Mouse (Mus musculus) MEL (cell line): ENCODE measurements around the gene Psmb11. TPM values are rescaled to one million over a fixed set of nuclear protein-coding genes. Genes with fewer than 3 reads are reported as not detected.
A peak's percentile ranks its signal among the peaks of the same experiment; 100 is the strongest.

Source experiments
- DNase-seq: peaks from one replicate; pipeline ENCODE4 v3.0.0; 2011; ENCODE audit warnings: low read depth, low spot score
- H3K27ac ChIP-seq: 2 replicates; pipeline ENCODE4 v1.5.1; 2012; ENCODE audit warnings: low read depth, mild to moderate bottlenecking, control low read depth, low read length, moderate library complexity; ENCODE audit not compliant: control insufficient read depth
- H3K27me3 ChIP-seq, 2 experiments: fragments of 150-350 bp in 1 of 2; sonication (generic) in 1 of 2; 2 replicates each; pipeline ENCODE4 v1.6.1; 2012; ENCODE audit warnings: low read length in 2 of 2, mild to moderate bottlenecking in 2 of 2, improper control_type of control experiment in 1 of 2, moderate library complexity in 1 of 2; ENCODE audit not compliant: insufficient read depth in 2 of 2, control insufficient read depth in 1 of 2
- H3K36me3 ChIP-seq, 2 experiments: 2 replicates each; pipeline ENCODE4 v1.6.1; 2012 to 2014; ENCODE audit warnings: low read length in 2 of 2, improper control_type of control experiment in 1 of 2, inconsistent platforms in 1 of 2, mild to moderate bottlenecking in 1 of 2; ENCODE audit not compliant: insufficient read depth in 2 of 2, control insufficient read depth in 1 of 2
- H3K4me1 ChIP-seq, 2 experiments: fragments of 150-350 bp in 1 of 2; sonication (generic) in 1 of 2; 2 replicates each; pipeline ENCODE4 v1.6.1; 2012; ENCODE audit warnings: low read length in 2 of 2, improper control_type of control experiment in 1 of 2, mild to moderate bottlenecking in 1 of 2; ENCODE audit not compliant: insufficient read depth in 2 of 2, control insufficient read depth in 1 of 2
- H3K4me3 ChIP-seq, 2 experiments: fragments of 150-350 bp in 1 of 2; sonication (generic) in 1 of 2; 2 replicates each; pipeline ENCODE4 v1.5.1; 2012; ENCODE audit warnings: low read depth in 2 of 2, low read length in 2 of 2, mild to moderate bottlenecking in 2 of 2, moderate library complexity in 2 of 2, control low read depth in 1 of 2, improper control_type of control experiment in 1 of 2; ENCODE audit not compliant: control insufficient read depth in 1 of 2, insufficient read depth in 1 of 2
- H3K79me2 ChIP-seq: 2 replicates; pipeline ENCODE4 v1.6.1; 2012; ENCODE audit warnings: mild to moderate bottlenecking, low read length, moderate library complexity; ENCODE audit not compliant: control insufficient read depth, poor library complexity, insufficient read depth
- H3K9ac ChIP-seq: 2 replicates; pipeline ENCODE4 v1.6.1; 2012; ENCODE audit warnings: low read depth, mild to moderate bottlenecking, control low read depth, low read length, moderate library complexity; ENCODE audit not compliant: control insufficient read depth, poor library complexity, severe bottlenecking
- H3K9me3 ChIP-seq: fragments of 150-350 bp; sonication (generic); replicated peaks from 2 replicates; pipeline ENCODE4 v1.6.1; 2012; ENCODE audit warnings: mild to moderate bottlenecking, low read length, improper control_type of control experiment, moderate library complexity; ENCODE audit not compliant: insufficient read depth
- BHLHE40 ChIP-seq: IDR thresholded peaks from 2 replicates; pipeline ENCODE4 v1.6.1; 2012; ENCODE audit warnings: low read depth, mild to moderate bottlenecking, inconsistent platforms, low read length, improper control_type of control experiment, borderline replicate concordance
- CHD1 ChIP-seq: IDR thresholded peaks from 2 replicates; pipeline ENCODE4 v1.6.1; 2012; ENCODE audit warnings: low read depth, mild to moderate bottlenecking, inconsistent platforms, low read length, improper control_type of control experiment
- CHD2 ChIP-seq: IDR thresholded peaks from 2 replicates; pipeline ENCODE4 v1.6.1; 2011; ENCODE audit warnings: low read length, improper control_type of control experiment
- CTCF ChIP-seq, 3 experiments: IDR thresholded peaks in 2 of 3; conservative IDR thresholded peaks in 1 of 3; 2 replicates each; pipeline ENCODE4 v1.5.1; 2011 to 2012; ENCODE audit warnings: low read length in 3 of 3, low read depth in 2 of 3, mild to moderate bottlenecking in 2 of 3, improper control_type of control experiment in 1 of 3, inconsistent platforms in 1 of 3, mixed read lengths in 1 of 3, moderate library complexity in 1 of 3; ENCODE audit not compliant: control insufficient read depth in 1 of 3, insufficient read depth in 1 of 3, poor library complexity in 1 of 3, severe bottlenecking in 1 of 3
- ELF1 ChIP-seq: IDR thresholded peaks from 2 replicates; pipeline ENCODE4 v1.6.1; 2014; ENCODE audit warnings: low read depth, mild to moderate bottlenecking, inconsistent platforms, low read length, improper control_type of control experiment, moderate library complexity
- EP300 ChIP-seq, 2 experiments: IDR thresholded peaks; 2 replicates each; pipeline ENCODE4 v1.6.1; 2011; ENCODE audit warnings: improper control_type of control experiment in 2 of 2, low read length in 2 of 2, low read depth in 1 of 2, mild to moderate bottlenecking in 1 of 2
- ETS1 ChIP-seq: IDR thresholded peaks from 2 replicates; pipeline ENCODE4 v1.6.1; 2012; ENCODE audit warnings: low read depth, mild to moderate bottlenecking, inconsistent platforms, low read length, improper control_type of control experiment, moderate library complexity
- GABPA ChIP-seq: IDR thresholded peaks from 2 replicates; pipeline ENCODE4 v1.6.1; 2012; ENCODE audit warnings: low read depth, mild to moderate bottlenecking, inconsistent platforms, low read length, improper control_type of control experiment, moderate library complexity
- HCFC1 ChIP-seq: IDR thresholded peaks from 2 replicates; pipeline ENCODE4 v1.6.1; 2012; ENCODE audit warnings: low read depth, mild to moderate bottlenecking, inconsistent platforms, low read length, improper control_type of control experiment, moderate library complexity
- JUND ChIP-seq: IDR thresholded peaks from 2 replicates; pipeline ENCODE4 v1.6.1; 2011; ENCODE audit warnings: low read depth, mild to moderate bottlenecking, improper control_type of control experiment, low read length
- MAFK ChIP-seq: IDR thresholded peaks from 2 replicates; pipeline ENCODE4 v1.6.1; 2011; ENCODE audit warnings: low read depth, mild to moderate bottlenecking, low read length, improper control_type of control experiment, borderline replicate concordance
- MAX ChIP-seq: IDR thresholded peaks from 2 replicates; pipeline ENCODE4 v1.6.1; 2011; ENCODE audit warnings: low read length, improper control_type of control experiment
- MYB ChIP-seq: IDR thresholded peaks from 2 replicates; pipeline ENCODE4 v1.6.1; 2011; ENCODE audit warnings: mild to moderate bottlenecking, low read depth, low read length, improper control_type of control experiment
- NELFE ChIP-seq: IDR thresholded peaks from 2 replicates; pipeline ENCODE4 v1.6.1; 2011; ENCODE audit warnings: low read depth, low read length, improper control_type of control experiment
- RAD21 ChIP-seq: IDR thresholded peaks from 2 replicates; pipeline ENCODE4 v1.6.1; 2011; ENCODE audit warnings: mild to moderate bottlenecking, low read depth, low read length, improper control_type of control experiment
- RCOR1 ChIP-seq: IDR thresholded peaks from 2 replicates; pipeline ENCODE4 v1.6.1; 2012; ENCODE audit warnings: low read depth, mild to moderate bottlenecking, inconsistent platforms, low read length, improper control_type of control experiment
- SIN3A ChIP-seq: IDR thresholded peaks from 2 replicates; pipeline ENCODE4 v1.6.1; 2012; ENCODE audit warnings: low read length, improper control_type of control experiment, inconsistent platforms
- SMC3 ChIP-seq: IDR thresholded peaks from 2 replicates; pipeline ENCODE4 v1.6.1; 2011; ENCODE audit warnings: low read depth, low read length, improper control_type of control experiment
- TAL1 ChIP-seq: IDR thresholded peaks from 2 replicates; pipeline ENCODE4 v1.6.1; 2012; ENCODE audit warnings: mild to moderate bottlenecking, inconsistent platforms, low read length, moderate library complexity, mixed read lengths
- TBP ChIP-seq: IDR thresholded peaks from 2 replicates; pipeline ENCODE4 v1.8.0; 2011; ENCODE audit warnings: low read depth, low read length, improper control_type of control experiment
- USF2 ChIP-seq, 2 experiments: IDR thresholded peaks; 2 replicates each; pipeline ENCODE4 v1.6.1; 2011 to 2012; ENCODE audit warnings: improper control_type of control experiment in 2 of 2, low read length in 2 of 2, borderline replicate concordance in 1 of 2, inconsistent platforms in 1 of 2, low read depth in 1 of 2, mild to moderate bottlenecking in 1 of 2; ENCODE audit not compliant: insufficient read depth in 1 of 2
- ZC3H11A ChIP-seq: IDR thresholded peaks from 2 replicates; pipeline ENCODE4 v1.6.1; 2012; ENCODE audit warnings: low read depth, mild to moderate bottlenecking, inconsistent platforms, low read length, improper control_type of control experiment
- ZKSCAN1 ChIP-seq: IDR thresholded peaks from 2 replicates; pipeline ENCODE4 v1.6.1; 2012; ENCODE audit warnings: low read depth, mild to moderate bottlenecking, inconsistent platforms, low read length, improper control_type of control experiment, moderate library complexity
- ZNF384 ChIP-seq: IDR thresholded peaks from 2 replicates; pipeline ENCODE4 v1.6.1; 2012; ENCODE audit warnings: low read depth, mild to moderate bottlenecking, inconsistent platforms, low read length, improper control_type of control experiment
- polyA plus RNA-seq, 2 experiments: library from polyadenylated mRNA; stranded (reverse) in 1 of 2; unstranded in 1 of 2; fragments of >175 nt in 1 of 2; fragments of >200 nt in 1 of 2; gene quantifications; 2 replicates each; pipeline versions ENCODE4 v1.2.1 to v1.2.4; 2012; ENCODE audit warnings: low replicate concordance in 2 of 2, low read depth in 1 of 2; ENCODE audit not compliant: insufficient read length in 2 of 2, insufficient read depth in 1 of 2, missing spikeins in 1 of 2
- total RNA-seq: library from RNA; depleted of rRNA; stranded (reverse); fragments of 300-350 nt; gene quantifications from 2 replicates; pipeline ENCODE4 v1.2.3, GENCODE M21; 2012

The Psmb11 gene
- total and polyA plus RNA-seq, 3 experiments, result 0.06 TPM; not detected in 2

DNA sequence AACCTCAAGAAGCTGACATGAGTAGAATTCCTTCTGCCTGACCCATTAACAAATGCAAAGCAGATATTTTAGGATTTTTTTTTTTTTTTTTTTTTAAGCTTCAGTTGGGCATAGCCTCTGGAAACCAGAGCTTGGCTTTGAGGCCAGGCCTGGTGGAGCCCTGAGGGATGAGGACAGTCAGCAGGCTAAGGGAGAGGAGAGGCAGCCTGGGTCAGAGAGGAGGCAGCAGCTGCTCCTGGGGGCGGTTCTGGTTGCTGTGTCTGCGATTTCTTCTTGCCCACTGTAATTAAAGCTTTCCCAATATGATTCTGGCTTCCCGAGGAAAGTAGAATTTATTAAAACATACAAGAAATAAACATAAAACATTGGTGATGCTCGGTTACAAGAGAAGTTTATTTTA lies 12.0 kb upstream of the Psmb11 start:
- H3K36me3 ChIP-seq, result peaks cover 3 to 6% of the 10 kb centered on the region in 2 experiments; a peak in 3 of 4 replicates
- peaks cover 0 to 8% of the 10 kb centered on the region in 2 experiments; a peak in 2 of 4 replicates for H3K4me1 ChIP-seq
- TF ChIP-seq CHD1 (no peak), CTCF (IDR thresholded peaks at IDR 0.05 in 2 of 3, conservative IDR thresholded peaks at IDR 0.05 in 1 of 3; ENCODE audit: control insufficient read depth in 1 of 3, insufficient read depth in 1 of 3, low read depth in 2 of 3, low read length in 3 of 3, poor library complexity in 1 of 3, severe bottlenecking in 1 of 3) (no peak), ETS1 (no peak)
- no peaks in the 10 kb centered on the region for H3K27me3 ChIP-seq
- H3K79me2 ChIP-seq, result peaks cover 2% of the 10 kb centered on the region; the same call in 1 of the 2 replicates
- H3K27ac ChIP-seq, result no peak overlapping the region
- no peak overlapping the region for H3K4me3 ChIP-seq
- no peaks in the 10 kb centered on the region for H3K9me3 ChIP-seq
- DNase-seq, result no peak
- no peak overlapping the region for H3K9ac ChIP-seq

DNA sequence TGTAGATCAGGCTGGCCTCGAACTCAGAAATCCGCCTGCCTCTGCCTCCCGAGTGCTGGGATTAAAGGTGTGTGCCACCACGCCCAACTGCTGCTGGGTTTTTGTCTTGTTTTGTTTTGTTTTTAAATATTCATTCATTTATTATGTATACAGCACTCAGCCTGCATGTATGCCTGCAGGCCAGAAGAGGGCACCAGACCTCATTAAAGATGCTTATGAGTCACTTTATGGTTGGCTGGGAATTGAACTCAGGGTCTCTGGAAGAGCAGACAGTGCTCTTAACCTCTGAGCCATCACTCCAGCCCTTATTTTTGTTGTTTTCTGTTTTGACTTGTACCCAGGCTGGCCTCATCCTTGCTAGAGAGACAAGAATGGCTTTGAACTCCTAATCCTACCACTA lies 11.3 kb upstream of the Psmb11 start:
- no peak overlapping the region for H3K9ac ChIP-seq
- H3K4me1 ChIP-seq, result peaks cover 0 to 5% of the 10 kb centered on the region in 2 experiments; a peak in 2 of 4 replicates
- 0 out of 2 replicates have a peak, but pooled peaks have one; percentile 25 for TF ChIP-seq HCFC1
- TF ChIP-seq TBP, result 0 out of 2 replicates have a peak, but pooled peaks have one; percentile 55
- TF ChIP-seq ELF1, result no peak
- peak; percentile 50 to 72 (median 68); a peak in 5 of 6 replicates for TF ChIP-seq CTCF (IDR thresholded peaks at IDR 0.05 in 2 of 3, conservative IDR thresholded peaks at IDR 0.05 in 1 of 3; ENCODE audit: control insufficient read depth in 1 of 3, insufficient read depth in 1 of 3, low read depth in 2 of 3, low read length in 3 of 3, poor library complexity in 1 of 3, severe bottlenecking in 1 of 3)
- TF ChIP-seq NELFE, result no peak
- TF ChIP-seq USF2 (IDR thresholded peaks at IDR 0.05; ENCODE audit: borderline replicate concordance in 1 of 2, insufficient read depth in 1 of 2, low read depth in 1 of 2, low read length in 2 of 2), result no peak
- no peak for TF ChIP-seq TAL1
- TF ChIP-seq ZC3H11A, result peak; percentile 52; the same call in 1 of the 2 replicates
- no peak for TF ChIP-seq MAX
- TF ChIP-seq SIN3A, result no peak
- TF ChIP-seq CHD2, result no peak
- no peak for TF ChIP-seq MAFK
- TF ChIP-seq RAD21, result peak; percentile 52
- no peak for TF ChIP-seq CHD1
- TF ChIP-seq RCOR1, result no peak
- no peak for TF ChIP-seq GABPA
- no peak for TF ChIP-seq ZNF384
- TF ChIP-seq ZKSCAN1, result no peak
- no peak for TF ChIP-seq EP300 (IDR thresholded peaks at IDR 0.05; ENCODE audit: low read depth in 1 of 2, low read length in 2 of 2)
- 0 out of 2 replicates have a peak, but pooled peaks have one; percentile 54 for TF ChIP-seq JUND
- no peak for TF ChIP-seq BHLHE40
- peak; percentile 74 for TF ChIP-seq SMC3
- TF ChIP-seq MYB, result no peak
- TF ChIP-seq, all 39 proteins: peak for 7
- Histone ChIP-seq H3K36me3 (peaks cover 0 to 3% of the 10 kb centered on the region in 2 experiments; a peak in 1 of 4 replicates), H3K79me2 (peaks cover 2% of the 10 kb centered on the region; the same call in 1 of the 2 replicates), H3K4me3 (no peak overlapping the region), H3K27ac (no peak overlapping the region), H3K9me3 (no peaks in the 10 kb centered on the region), H3K27me3 (no peaks in the 10 kb centered on the region)
- peak; percentile 78 for DNase-seq
